Mouse (Mus musculus): Measurements from ENCODE around the gene Esp3.
"Not testable (repeated sequence)": the region's sequence is repeated elsewhere in the genome, so short reads cannot be mapped to it uniquely, and the experiment has no call there.

Esp3 gene

DNA sequence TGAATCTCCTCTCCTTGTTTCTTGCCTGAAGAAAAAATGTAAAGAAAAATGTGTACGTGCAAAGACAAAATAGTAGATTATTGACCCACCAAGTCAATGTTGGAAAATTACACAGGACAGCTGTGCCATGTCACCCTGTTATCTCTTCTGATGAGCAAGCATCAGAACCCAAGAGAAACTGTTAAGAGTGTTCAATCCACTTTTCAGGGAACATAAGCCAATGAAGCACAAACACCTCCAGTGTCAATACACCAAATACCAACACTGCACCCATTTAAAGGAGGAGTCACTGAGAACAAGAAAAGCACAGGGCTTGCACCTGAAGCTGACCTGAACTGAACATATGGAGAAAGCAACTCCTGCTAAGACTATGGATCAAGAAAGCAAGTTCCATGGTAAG, at the start of gene Esp3:
Gene Esp3 (plus strand): TSS at position 301 of the 400 bp plus-strand sequence.
- DNase-seq (ENCODE audit: low read depth, low spot score): not testable (repeated sequence)

DNA sequence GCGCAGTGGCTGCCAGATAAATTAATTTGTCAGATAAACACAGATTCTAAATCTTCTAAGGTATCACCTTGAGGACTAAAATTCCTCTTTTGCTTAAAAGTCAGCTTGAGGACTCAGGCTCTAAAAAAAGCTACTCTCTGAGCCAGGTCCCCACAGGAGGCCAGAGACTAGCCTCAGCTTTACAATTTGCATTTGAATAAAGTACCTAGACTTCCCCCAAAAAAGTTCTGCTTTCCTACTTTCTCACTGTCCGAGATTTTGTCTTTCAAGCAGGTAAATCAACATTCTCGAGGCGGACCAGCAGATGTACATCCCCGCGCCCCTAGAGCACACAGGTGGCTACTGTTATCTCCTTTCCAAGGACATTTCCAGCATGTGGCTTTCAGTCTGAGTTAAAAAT, 48.0 kb upstream of the Esp3 start:
- not testable (repeated sequence) for DNase-seq (ENCODE audit: low read depth, low spot score)

DNA sequence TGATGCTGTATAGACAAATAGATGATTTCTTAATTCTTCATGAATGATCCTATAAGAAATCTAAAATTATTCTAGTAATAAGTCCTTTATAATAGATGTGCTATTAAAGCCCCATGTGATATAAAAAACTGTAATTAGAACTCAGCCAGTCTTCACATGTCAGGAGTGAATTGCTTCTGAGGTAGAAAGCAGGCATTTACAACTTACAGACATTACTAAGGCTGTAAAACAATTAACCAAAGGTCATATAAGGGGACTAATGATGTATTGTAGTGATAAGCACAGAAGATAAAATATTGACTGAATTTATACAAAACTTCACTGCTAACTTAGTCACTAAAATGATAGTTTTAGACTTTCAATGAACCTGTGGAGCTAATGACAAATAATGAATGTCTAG, 40.6 kb upstream of the Esp3 start:
- DNase-seq (ENCODE audit: low read depth, low spot score): no peak

DNA sequence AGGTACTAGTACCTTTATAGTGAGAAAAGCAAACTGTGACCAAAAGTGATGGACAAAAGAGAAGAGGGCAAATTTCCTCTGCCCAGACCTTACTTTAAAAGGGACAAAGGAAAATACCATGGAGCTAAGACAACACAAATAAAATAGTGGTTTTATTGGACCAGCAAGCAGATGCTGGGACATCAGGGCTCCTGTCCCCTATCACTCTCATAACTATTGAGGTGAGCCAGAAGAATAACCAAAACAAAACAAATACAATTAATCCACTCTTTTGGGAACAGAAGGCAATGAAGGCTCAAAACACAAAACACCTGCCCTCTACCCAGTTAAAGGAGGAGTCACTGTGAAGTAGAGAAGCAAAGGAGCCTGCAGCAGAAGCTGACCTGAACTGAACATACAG, 33.6 kb upstream of the Esp3 start, which contains the start of gene Esp4:
Gene Esp4 (plus strand): TSS at position 301 of the 400 bp plus-strand sequence.
- DNase-seq (ENCODE audit: low read depth, low spot score): no peak

DNA sequence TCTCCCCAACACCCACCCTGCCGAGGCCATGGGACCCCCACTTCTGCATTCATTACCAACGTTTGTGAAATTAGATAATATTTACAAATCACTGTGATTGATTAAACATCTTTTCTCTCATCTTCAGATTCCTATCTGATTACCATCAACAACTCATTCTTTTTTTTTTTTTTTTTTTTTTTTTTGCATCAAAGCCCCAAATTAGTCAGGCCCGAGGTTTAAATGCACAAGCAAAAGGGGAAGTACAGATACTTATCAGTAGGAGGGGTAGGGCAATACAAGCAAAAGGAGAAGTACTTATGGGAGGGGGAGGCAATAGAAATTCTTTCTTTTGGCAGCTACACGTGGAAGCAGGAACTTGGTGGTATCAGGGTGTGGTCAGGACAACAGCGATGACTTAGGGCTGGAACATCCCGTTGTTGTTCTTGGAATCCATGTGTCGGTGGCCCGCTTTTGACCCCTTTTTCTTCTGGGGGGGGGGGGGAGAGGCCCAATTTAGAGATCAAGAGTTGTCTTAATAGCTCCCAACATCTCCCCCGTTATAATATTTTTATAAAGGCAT, 30.3 kb downstream of the Esp3 start:
- DNase-seq (ENCODE audit: low read depth, low spot score): not testable (repeated sequence)

DNA sequence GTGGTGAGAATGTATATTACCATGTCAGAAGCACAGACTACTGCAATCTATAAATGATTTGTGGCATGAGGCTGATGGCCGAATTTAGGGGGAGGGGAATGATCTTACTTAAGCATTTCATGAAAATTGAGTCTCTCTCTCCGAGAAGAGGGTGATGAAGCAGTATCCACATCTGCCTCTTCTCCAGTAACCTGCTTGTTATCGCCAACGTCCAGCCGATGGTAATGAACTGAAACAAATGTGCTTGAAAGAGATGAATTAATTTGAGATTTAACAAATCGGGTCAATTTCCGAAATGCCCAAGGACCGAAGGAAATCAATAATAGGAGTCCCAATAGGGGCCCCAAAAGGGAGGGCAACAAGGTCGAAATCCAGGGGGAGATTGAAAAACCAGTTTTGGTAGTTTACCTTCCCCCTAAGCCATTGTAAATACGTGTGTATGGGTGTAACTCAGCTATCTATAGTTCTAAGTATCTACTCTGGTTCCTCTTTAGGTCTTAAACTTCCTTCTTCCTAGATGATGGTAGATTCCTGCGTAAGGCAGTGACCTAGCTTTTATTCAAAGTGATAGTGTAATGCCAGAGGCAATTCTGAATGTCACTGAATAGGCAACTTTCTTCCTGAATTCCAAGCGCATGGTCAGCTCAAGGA, 31.4 kb downstream of the Esp3 start:
- DNase-seq (ENCODE audit: low read depth, low spot score): not testable (repeated sequence)
